Mouse (Mus musculus) CH12.LX (cell line): Measurements from ENCODE around the gene Tanc1. TPM values are rescaled to one million over a fixed set of nuclear protein-coding genes. Genes with fewer than 3 reads are reported as not detected.
"Not testable (repeated sequence)": the region's sequence is repeated elsewhere in the genome, so short reads cannot be mapped to it uniquely, and the experiment has no call there.

Experiments
- DNase-seq: peaks from one replicate; pipeline ENCODE4 v3.0.0-alpha.2; 2013; ENCODE audit errors: extremely low read depth
- H3K27ac ChIP-seq: 2 replicates; pipeline ENCODE4 v1.5.1; 2012; ENCODE audit warnings: low read depth, mild to moderate bottlenecking, control low read depth, moderate library complexity; ENCODE audit not compliant: insufficient read depth
- H3K27me3 ChIP-seq: replicated peaks from 2 replicates; pipeline ENCODE3; 2012; ENCODE audit warnings: inconsistent platforms
- H3K36me3 ChIP-seq, 2 experiments: replicated peaks in 1 of 2; 2 replicates each; pipeline versions ENCODE3 to v1.6.1; 2012; ENCODE audit warnings: inconsistent platforms in 1 of 2, low read length in 1 of 2, mild to moderate bottlenecking in 1 of 2, mixed read lengths in 1 of 2, moderate library complexity in 1 of 2; ENCODE audit not compliant: control insufficient read depth in 1 of 2, insufficient read depth in 1 of 2
- H3K4me1 ChIP-seq, 2 experiments: 2 replicates each; pipeline ENCODE4 v1.6.1; 2012; ENCODE audit warnings: inconsistent platforms in 1 of 2, moderate library complexity in 1 of 2; ENCODE audit not compliant: insufficient read depth in 2 of 2, control insufficient read depth in 1 of 2
- H3K4me2 ChIP-seq: 2 replicates; pipeline ENCODE4 v1.6.1; 2012; ENCODE audit warnings: low read depth, mild to moderate bottlenecking, control low read depth; ENCODE audit not compliant: poor library complexity, insufficient read depth, severe bottlenecking
- H3K4me3 ChIP-seq, 3 experiments: fragments of 150-350 bp in 1 of 3; sonication (generic) in 1 of 3; replicated peaks in 1 of 3; 2 replicates each; pipeline versions ENCODE3 to v1.5.1; 2011 to 2012; ENCODE audit warnings: low read depth in 2 of 3, low read length in 2 of 3, mild to moderate bottlenecking in 2 of 3, moderate library complexity in 2 of 3, control low read depth in 1 of 3, improper control_type of control experiment in 1 of 3, inconsistent platforms in 1 of 3, mixed read lengths in 1 of 3; ENCODE audit not compliant: poor library complexity in 1 of 3
- H3K79me2 ChIP-seq: replicated peaks from 2 replicates; pipeline ENCODE4 v1.6.1; 2012; ENCODE audit warnings: mild to moderate bottlenecking, moderate library complexity; ENCODE audit not compliant: control insufficient read depth, poor library complexity, insufficient read depth, severe bottlenecking; ENCODE audit errors: extremely low read depth
- H3K9ac ChIP-seq: 2 replicates; pipeline ENCODE4 v1.6.1; 2012; ENCODE audit warnings: low read depth, mild to moderate bottlenecking, control low read depth, moderate library complexity; ENCODE audit not compliant: insufficient read depth
- H3K9me3 ChIP-seq: replicated peaks from 2 replicates; pipeline ENCODE3; 2012; ENCODE audit warnings: low read length, inconsistent platforms, mixed read lengths
- BHLHE40 ChIP-seq: IDR thresholded peaks from 2 replicates; pipeline ENCODE4 v1.6.1; 2011; ENCODE audit warnings: mild to moderate bottlenecking, low read depth, low read length, improper control_type of control experiment
- CTCF ChIP-seq, 2 experiments: IDR thresholded peaks in 1 of 2; conservative IDR thresholded peaks in 1 of 2; 2 replicates each; pipeline ENCODE4 v1.5.1; 2011 to 2012; ENCODE audit warnings: low read depth in 2 of 2, low read length in 2 of 2, improper control_type of control experiment in 1 of 2, inconsistent platforms in 1 of 2, mild to moderate bottlenecking in 1 of 2, moderate library complexity in 1 of 2
- E2F4 ChIP-seq: IDR thresholded peaks from 2 replicates; pipeline ENCODE4 v1.6.1; 2011; ENCODE audit warnings: low read depth, low read length, improper control_type of control experiment; ENCODE audit not compliant: insufficient replicate concordance
- ELF1 ChIP-seq: IDR thresholded peaks from 2 replicates; pipeline ENCODE4 v1.6.1; 2014; ENCODE audit warnings: low read depth, mild to moderate bottlenecking, inconsistent platforms, low read length, improper control_type of control experiment
- EP300 ChIP-seq: IDR thresholded peaks from 2 replicates; pipeline ENCODE4 v1.6.1; 2011; ENCODE audit warnings: low read length, improper control_type of control experiment
- JUND ChIP-seq: conservative IDR thresholded peaks from 2 replicates; pipeline ENCODE4 v1.6.1; 2011; ENCODE audit warnings: low read depth, low read length, improper control_type of control experiment
- MXI1 ChIP-seq: IDR thresholded peaks from 2 replicates; pipeline ENCODE4 v1.6.1; 2011; ENCODE audit warnings: mild to moderate bottlenecking, low read depth, low read length, improper control_type of control experiment
- NELFE ChIP-seq: IDR thresholded peaks from 2 replicates; pipeline ENCODE4 v1.6.1; 2011; ENCODE audit warnings: low read depth, low read length, improper control_type of control experiment
- POLR2A ChIP-seq: IDR thresholded peaks from 2 replicates; pipeline ENCODE4 v1.6.1; 2011; ENCODE audit warnings: low read depth, mild to moderate bottlenecking, improper control_type of control experiment, low read length
- POLR2AphosphoS2 ChIP-seq: IDR thresholded peaks from 2 replicates; pipeline ENCODE4 v1.6.1; 2011; ENCODE audit warnings: low read depth, low read length, improper control_type of control experiment
- RAD21 ChIP-seq: IDR thresholded peaks from 2 replicates; pipeline ENCODE4 v1.6.1; 2011; ENCODE audit warnings: low read depth, mild to moderate bottlenecking, low read length, improper control_type of control experiment, moderate library complexity
- RCOR1 ChIP-seq: conservative IDR thresholded peaks from 2 replicates; pipeline ENCODE4 v1.6.1; 2012; ENCODE audit warnings: low read depth, mild to moderate bottlenecking, inconsistent platforms, low read length, improper control_type of control experiment
- SIN3A ChIP-seq: IDR thresholded peaks from 2 replicates; pipeline ENCODE4 v1.6.1; 2012; ENCODE audit warnings: low read length, improper control_type of control experiment, inconsistent platforms
- TCF12 ChIP-seq: IDR thresholded peaks from 2 replicates; pipeline ENCODE4 v1.6.1; 2014; ENCODE audit warnings: low read depth, mild to moderate bottlenecking, inconsistent platforms, low read length, improper control_type of control experiment
- UBTF ChIP-seq: IDR thresholded peaks from 2 replicates; pipeline ENCODE4 v1.6.1; 2012; ENCODE audit warnings: low read depth, mild to moderate bottlenecking, inconsistent platforms, low read length, improper control_type of control experiment, moderate library complexity
- USF2 ChIP-seq: conservative IDR thresholded peaks from 2 replicates; pipeline ENCODE4 v1.6.1; 2011; ENCODE audit warnings: low read depth, low read length, improper control_type of control experiment
- ZKSCAN1 ChIP-seq: IDR thresholded peaks from 2 replicates; pipeline ENCODE4 v1.6.1; 2012; ENCODE audit warnings: low read depth, inconsistent platforms, low read length, improper control_type of control experiment, borderline replicate concordance
- ZMIZ1 ChIP-seq: IDR thresholded peaks from 2 replicates; pipeline ENCODE4 v1.6.1; 2012; ENCODE audit warnings: low read depth, mild to moderate bottlenecking, inconsistent platforms, low read length, improper control_type of control experiment
- ZNF384 ChIP-seq: IDR thresholded peaks from 2 replicates; pipeline ENCODE4 v1.6.1; 2012; ENCODE audit warnings: low read depth, low read length, improper control_type of control experiment, inconsistent platforms
- dilution Hi-C: fragments of 300-500 bp; cut with MboI; formaldehyde crosslinking; loops from 2 replicates; pipeline ENCODE4 v1.14.3; 2020; ENCODE audit warnings: low sequenced_read_pairs; ENCODE audit not compliant: extremely low pct_unique_long_range_greater_than_20kb, extremely low pct_ligation_motif_present
- in situ Hi-C: fragments of 300-500 bp; cut with MboI; formaldehyde crosslinking; loops from 3 replicates; pipeline ENCODE4 v1.14.3; 2019; ENCODE audit warnings: low sequenced_read_pairs, low pct_ligation_motif_present, low pct_unique_long_range_greater_than_20kb, mixed read lengths
- polyA plus RNA-seq: library from polyadenylated mRNA; unstranded; fragments of >175 nt; gene quantifications from 2 replicates; pipeline ENCODE4 v1.2.1, GENCODE M21; 2012; ENCODE audit warnings: low read depth; ENCODE audit not compliant: insufficient read length
- total RNA-seq, 2 experiments: library from RNA; depleted of rRNA; stranded (reverse); fragments of 300-350 nt in 1 of 2; fragments of >200 nt in 1 of 2; gene quantifications; 2 replicates each; pipeline ENCODE4 v1.2.3; 2012 to 2014

Tanc1 gene
- total and polyA plus RNA-seq, 3 experiments, result 0.08 to 0.21 (median 0.08) TPM

GRCm38 (mm10) chr2:59843848-59844247 lies 232.0 kb downstream of the Tanc1 start:
- TF ChIP-seq POLR2A (no peak), RAD21 (no peak), ZMIZ1 (no peak), POLR2AphosphoS2 (no peak), NELFE (no peak), CTCF (conservative IDR thresholded peaks at IDR 0.05 in 1 of 2, IDR thresholded peaks at IDR 0.05 in 1 of 2; ENCODE audit: low read depth in 2 of 2, low read length in 2 of 2) (no peak), SIN3A (no peak), JUND (no peak), BHLHE40 (no peak), UBTF (no peak), ELF1 (no peak), ZNF384 (no peak), E2F4 (no peak), RCOR1 (no peak), EP300 (no peak), ZKSCAN1 (no peak), USF2 (no peak), MXI1 (no peak), TCF12 (no peak)
- Histone ChIP-seq H3K4me3 (no peak overlapping the region), H3K4me2 (no peak overlapping the region), H3K9ac (no peak overlapping the region), H3K4me1 (peaks cover 0 to 13% of the 10 kb centered on the region in 2 experiments; a peak in 2 of 4 replicates), H3K9me3 (no peaks in the 10 kb centered on the region), H3K79me2 (no peaks in the 10 kb centered on the region), H3K36me3 (no peaks in the 10 kb centered on the region), H3K27ac (no peak overlapping the region), H3K27me3 (no peaks in the 10 kb centered on the region)
- in situ Hi-C loops, result no loop called here
- dilution Hi-C loops, result no loop called here
- no peak for DNase-seq

- H3K9me3 ChIP-seq, H3K27ac ChIP-seq, H3K4me2 ChIP-seq, in situ Hi-C loops, dilution Hi-C loops, DNase-seq, H3K79me2 ChIP-seq, H3K4me3 ChIP-seq, H3K9ac ChIP-seq, H3K27me3 ChIP-seq, H3K36me3 ChIP-seq, H3K4me1 ChIP-seq: not testable (repeated sequence)
- TF ChIP-seq CTCF (conservative IDR thresholded peaks at IDR 0.05 in 1 of 2, IDR thresholded peaks at IDR 0.05 in 1 of 2; ENCODE audit: low read depth in 2 of 2, low read length in 2 of 2) (0 out of 4 replicates have a peak, but pooled peaks of 1 of the 2 experiments have one; percentile 2), ZNF384 (peak; percentile 54; the same call in 1 of the 2 replicates)
These were observed 240.0 kb downstream of the Tanc1 start for GRCm38 (mm10) chr2:59851885-59852284.
